Mouse (Mus musculus): ENCODE measurements around the gene Ccdc13. TPM values are rescaled to one million over a fixed set of nuclear protein-coding genes. Genes with fewer than 3 reads are reported as not detected.
A peak's percentile ranks its signal among the peaks of the same experiment; 100 is the strongest.

The Ccdc13 gene
- total RNA-seq, 2 experiments from 2014 or later, result 0.70 to 0.93 TPM

GRCm38 (mm10) chr9:121807546-121807945 is 31.7 kb downstream of the Ccdc13 start:
- DNase-seq (ENCODE audit: low spot score in 2 of 2), result no peak

GRCm38 (mm10) chr9:121802747-121803146 is 36.5 kb downstream of the Ccdc13 start:
- no peak for DNase-seq (ENCODE audit: low spot score in 2 of 2)

DNA sequence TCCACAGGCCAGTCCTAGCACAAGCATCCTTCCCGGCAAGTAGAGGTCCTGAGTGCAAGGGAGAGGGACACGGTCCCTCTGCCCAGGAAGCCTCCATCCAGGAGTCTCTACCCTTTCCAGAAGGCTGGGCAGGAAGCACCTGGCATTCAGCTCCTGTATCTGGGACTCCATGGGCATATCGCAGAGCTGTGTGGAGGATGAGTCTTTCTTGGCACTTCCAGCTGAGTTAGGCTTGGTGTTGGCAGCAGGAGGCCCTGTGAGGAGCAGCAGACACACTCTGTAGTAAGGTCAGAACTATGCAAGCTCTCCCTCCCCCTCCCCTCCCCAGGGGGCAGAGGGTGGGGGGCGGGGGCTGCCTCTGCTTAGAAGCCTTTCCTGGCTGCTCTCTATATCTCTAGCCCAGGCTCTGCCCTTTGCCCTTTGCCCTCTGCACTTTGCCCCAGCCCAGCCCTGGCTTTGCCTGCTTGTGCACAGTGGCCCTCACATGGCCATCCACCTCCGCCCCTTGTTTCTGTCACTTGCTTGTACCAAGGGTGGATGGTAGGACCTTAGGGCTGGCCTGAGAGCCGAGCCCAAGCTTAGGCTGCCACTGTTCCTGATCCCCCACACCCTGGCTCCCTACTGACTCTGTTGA is 40.3 kb downstream of the Ccdc13 start:
- no peak for DNase-seq (ENCODE audit: low spot score in 2 of 2)

- DNase-seq (ENCODE audit: low spot score in 2 of 2), result no peak
Observed at GRCm38 (mm10) chr9:121797722-121798121, 41.5 kb downstream of the Ccdc13 start.

DNA sequence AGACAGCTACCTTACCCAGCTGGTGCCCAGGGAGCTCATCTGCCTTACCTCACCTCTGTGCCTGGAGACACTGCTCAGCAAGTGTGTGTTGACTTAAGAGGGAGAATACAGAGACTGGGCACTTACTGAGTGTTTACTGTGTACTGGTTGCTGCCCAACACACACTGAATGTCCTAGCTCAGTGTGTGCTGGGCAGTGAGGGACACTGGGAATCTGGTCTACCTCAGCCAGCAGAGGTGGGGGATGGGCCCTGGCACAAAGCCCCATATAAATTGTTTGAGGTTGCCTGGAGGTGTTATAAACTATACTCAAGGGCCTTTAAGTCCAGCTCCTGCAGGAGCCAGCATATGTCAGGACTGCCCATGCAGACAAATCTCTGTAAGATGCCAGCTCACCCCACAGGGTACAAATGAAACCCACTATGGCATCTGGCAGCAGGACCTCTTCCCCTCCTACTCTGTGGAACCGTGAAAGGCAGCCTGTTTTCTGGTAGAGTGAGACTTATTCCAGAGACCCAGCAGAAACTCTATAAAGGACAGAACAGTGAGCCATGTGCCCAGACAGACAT is 44.2 kb downstream of the Ccdc13 start:
- DNase-seq (ENCODE audit: low spot score in 2 of 2), result no peak

DNA sequence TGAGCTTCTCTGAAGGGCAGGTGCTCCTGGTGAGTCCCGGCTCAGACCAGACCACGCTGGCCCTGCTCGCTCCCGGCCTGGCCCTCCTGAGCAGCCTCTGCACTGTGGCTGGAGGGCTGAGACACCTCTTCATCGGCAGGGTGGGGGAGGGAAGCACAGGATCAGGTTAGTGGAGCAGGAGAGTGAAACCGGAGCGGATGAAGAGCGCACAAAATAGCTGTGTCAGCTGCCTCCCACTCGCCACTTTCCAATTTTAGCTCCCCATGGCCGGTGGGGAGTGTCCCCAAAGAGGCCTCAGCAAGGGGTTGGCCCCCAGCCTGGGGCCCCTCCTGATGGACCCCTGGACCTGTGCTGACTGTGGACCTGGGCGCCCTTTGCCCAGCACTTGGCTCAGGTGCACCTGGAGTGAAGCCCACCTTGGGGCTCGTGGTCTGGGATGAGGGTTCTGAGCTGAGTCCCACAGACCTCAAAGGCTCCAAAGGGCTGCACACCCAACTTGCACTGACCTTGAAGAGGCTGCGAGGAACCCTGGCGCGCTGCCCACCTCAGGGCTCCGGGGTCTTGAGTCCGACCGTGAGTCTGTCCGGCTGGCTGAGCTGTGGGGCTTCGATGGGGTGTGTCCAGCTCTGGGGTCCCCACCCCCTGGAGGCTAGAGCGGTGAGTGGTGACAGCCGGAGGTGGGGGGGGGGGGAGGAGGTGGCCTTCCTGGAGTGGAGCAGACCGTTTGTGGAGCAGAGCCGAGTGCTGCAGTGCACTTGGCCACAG is 47.3 kb downstream of the Ccdc13 start, which contains the start of gene Hhatl:
TSS of gene Hhatl (minus strand) at position 751 of the 765 bp plus-strand sequence.
- DNase-seq (ENCODE audit: low spot score in 2 of 2), result no peak

- peak; percentile 52 to 54 for DNase-seq (ENCODE audit: low spot score in 2 of 2)
Observed at GRCm38 (mm10) chr9:121791206-121791605, 48.1 kb downstream of the Ccdc13 start.

GRCm38 (mm10) chr9:121786359-121786758 is 52.9 kb downstream of the Ccdc13 start:
- DNase-seq (ENCODE audit: low spot score in 2 of 2), result no peak

GRCm38 (mm10) chr9:121785261-121785660 is 54.0 kb downstream of the Ccdc13 start:
- no peak for DNase-seq (ENCODE audit: low spot score in 2 of 2)

DNA sequence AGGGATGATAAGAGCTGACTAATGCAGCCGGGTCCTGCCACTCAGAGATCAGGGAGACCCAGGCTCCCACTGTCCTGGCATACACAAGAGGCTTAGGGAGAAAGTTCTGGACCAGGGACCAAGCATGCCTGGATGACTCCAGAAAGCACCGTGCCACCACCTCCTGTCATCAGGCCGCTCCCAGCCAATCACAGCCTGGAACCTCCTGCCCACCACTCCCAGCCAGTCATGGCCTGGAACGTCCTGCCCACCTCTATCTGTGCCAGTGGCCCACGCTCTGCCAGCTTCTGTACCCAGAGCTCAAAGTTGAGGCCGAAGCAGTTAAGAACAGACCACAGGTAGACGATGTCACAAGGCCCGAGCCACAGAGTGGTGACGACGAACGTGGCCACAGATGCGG is 54.5 kb downstream of the Ccdc13 start:
- DNase-seq (ENCODE audit: low spot score in 2 of 2), result no peak

DNA sequence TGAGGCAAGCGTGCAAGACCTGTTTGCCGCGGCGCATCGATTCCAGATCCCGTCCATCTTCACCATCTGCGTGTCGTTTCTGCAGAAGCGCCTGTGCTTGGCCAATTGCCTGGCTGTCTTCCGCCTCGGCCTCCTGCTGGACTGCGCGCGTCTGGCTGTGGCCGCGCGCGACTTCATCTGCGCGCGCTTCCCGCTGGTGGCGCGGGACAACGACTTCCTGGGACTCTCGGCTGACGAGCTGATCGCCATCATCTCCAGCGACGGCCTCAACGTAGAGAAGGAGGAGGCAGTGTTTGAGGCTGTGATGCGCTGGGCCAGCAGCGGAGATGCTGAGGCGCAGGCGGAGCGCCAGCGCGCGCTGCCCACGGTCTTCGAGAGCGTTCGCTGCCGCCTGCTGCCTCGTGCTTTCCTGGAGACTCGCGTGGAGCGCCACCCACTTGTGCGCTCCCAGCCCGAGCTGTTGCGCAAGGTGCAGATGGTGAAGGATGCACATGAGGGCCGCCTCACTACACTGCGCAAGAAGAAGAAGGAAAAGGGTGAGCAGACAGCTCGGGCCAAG is 61.1 kb downstream of the Ccdc13 start:
- no peak for DNase-seq (ENCODE audit: low spot score in 2 of 2)

GRCm38 (mm10) chr9:121777484-121778065 is 61.7 kb downstream of the Ccdc13 start, which contains the start of gene Klhl40:
Klhl40 (plus strand) TSS chr9:121777607.
- no peak for DNase-seq (ENCODE audit: low spot score in 2 of 2)

GRCm38 (mm10) chr9:121776511-121776910 is 62.8 kb downstream of the Ccdc13 start:
- DNase-seq (ENCODE audit: low spot score in 2 of 2), result no peak

DNA sequence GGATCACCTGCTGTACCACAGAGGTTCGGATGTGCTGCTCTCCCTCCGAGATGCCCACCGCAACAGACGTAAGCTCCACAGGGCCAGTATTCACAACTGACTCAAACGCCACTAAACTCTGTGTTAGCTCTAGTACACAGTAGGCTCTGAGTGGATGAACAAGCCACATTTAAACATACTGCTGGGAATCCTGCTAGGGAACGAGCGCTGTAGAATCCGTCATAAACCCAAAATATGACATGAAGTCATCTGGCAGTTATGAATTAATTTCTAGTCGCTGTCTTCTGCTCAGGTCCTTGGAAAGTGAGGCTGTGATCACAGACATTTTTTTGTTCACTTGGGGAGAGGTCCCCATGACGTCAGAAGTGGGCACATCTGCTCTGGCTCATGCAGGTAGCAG is 63.3 kb downstream of the Ccdc13 start:
- DNase-seq (ENCODE audit: low spot score in 2 of 2), result no peak

DNA sequence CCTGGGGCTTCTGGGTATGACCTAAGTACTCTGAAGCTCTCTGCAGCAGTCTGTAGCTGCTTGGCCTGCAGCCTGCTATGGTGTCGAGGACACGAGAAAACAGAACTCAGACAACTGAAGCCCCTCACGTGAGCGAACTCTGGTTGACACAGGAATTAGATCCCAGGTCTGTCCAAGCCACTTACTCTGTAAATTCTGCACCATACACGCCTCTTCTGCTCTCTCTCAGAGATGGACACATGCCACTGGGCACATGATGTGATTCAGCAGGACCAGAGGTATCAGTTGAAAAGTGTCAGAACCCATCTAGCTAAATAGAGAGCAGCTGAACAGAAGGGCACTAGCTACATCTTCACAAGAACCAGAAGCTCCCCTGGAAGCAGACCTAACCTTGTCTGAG is 66.8 kb downstream of the Ccdc13 start:
- no peak for DNase-seq (ENCODE audit: low spot score in 2 of 2)

DNA sequence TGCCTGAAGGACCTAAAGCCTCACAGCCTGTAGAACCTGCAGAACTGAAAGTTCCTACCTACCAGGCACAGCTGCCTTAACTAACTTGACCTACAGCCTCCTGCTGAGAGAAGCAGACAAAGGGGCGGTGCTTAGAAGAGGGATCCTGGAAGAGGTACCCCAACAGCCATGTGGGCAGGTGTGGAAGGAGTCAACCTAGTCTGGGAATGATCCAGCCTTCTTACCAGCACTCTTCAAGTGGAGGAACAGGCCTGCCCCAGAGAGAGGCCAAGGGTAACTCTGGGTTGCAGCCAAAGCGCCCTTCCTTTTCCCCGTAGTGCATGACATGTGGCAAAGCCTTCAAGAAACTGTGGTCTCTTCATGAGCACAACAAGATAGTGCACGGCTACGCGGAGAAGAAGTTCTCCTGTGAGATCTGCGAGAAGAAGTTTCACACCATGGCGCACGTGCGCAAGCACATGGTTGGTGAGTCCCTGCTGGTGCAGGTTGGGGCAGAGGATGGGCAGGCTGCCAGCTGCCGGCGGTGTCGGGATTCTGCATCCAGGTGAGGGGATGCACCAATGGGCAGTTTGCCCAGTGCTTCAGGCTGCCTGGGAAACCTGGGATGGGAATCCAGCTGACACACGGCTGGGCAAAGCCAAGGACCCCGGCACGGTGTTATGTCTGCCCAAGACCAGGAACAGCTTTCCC is 74.0 kb downstream of the Ccdc13 start:
- no peak for DNase-seq (ENCODE audit: low spot score in 2 of 2)

DNA sequence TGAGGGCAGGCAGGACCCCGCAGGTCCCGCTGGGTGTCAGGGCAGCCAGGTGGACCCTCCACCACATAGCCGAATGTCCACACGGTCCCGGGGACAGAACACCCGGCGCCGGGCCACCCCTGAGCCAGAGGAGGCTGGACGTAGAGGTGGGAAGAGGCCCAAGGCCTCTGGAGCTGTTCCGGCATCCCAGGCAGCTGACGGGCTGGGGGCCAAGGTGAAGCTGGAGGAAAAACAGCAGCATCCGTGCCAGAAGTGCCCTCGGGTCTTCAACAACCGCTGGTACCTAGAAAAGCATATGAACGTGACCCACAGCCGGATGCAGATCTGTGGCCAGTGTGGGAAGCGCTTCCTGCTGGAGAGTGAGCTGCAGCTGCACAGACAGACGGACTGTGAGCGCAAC is 75.5 kb downstream of the Ccdc13 start:
- DNase-seq (ENCODE audit: low spot score in 2 of 2), result no peak

DNA sequence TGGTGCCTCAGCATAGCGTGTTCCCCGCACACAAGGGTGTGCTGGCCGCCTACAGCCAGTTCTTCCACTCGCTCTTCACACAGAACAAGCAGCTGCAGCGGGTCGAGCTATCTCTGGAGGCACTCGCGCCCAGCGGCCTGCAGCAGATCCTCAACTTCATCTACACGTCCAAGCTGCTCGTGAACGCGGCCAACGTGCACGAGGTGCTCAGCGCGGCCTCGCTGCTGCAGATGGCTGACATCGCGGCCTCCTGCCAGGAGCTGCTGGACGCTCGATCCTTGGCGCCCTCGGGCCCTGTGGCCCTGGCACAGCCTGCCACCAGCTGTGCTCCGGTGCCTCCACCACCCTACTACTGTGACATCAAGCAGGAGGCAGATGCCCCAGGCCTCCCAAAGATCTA is 76.5 kb downstream of the Ccdc13 start:
- DNase-seq (ENCODE audit: low spot score in 2 of 2), result peak in 1 of 2 experiments; percentile 20

DNA sequence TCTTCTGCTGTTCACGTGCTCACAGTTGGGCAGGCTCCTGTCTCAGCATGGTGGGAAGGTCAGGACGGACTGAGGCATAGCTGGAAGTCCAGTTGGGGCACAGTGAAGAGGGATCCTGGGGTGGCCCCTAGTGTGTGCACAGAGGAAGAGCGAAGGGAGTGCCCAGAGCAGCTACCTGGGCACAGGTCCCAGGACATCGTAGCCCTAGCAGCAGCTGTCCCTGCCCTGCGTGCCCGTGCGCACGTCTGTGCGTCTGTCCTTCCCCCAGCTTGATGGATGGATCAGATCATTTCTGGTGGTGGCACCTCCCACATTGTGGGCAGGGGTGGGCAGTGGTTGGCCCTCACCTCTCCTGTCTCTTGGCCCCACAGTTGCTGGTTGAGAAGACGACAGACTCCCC is 77.0 kb downstream of the Ccdc13 start:
- peak in 1 of 2 experiments; percentile 22 for DNase-seq (ENCODE audit: low spot score in 2 of 2)

GRCm38 (mm10) chr9:121761787-121762186 is 77.5 kb downstream of the Ccdc13 start:
- DNase-seq (ENCODE audit: low spot score in 2 of 2), result peak in 1 of 2 experiments; percentile 22

Measured in adrenal gland, adult 18-20 months (tissue).